Mouse (Mus musculus): ENCODE results near the gene Lfng.

Gene Lfng

GRCm38 (mm10) chr5:140596426-140596825 lies 10.7 kb upstream of the Lfng start:
- DNase-seq: no peak

- DNase-seq: no peak
Measured at GRCm38 (mm10) chr5:140596927-140597588, 10.1 kb upstream of the Lfng start.

GRCm38 (mm10) chr5:140597787-140598186 lies 9.3 kb upstream of the Lfng start:
- no peak for DNase-seq

- no peak for DNase-seq
Measured at GRCm38 (mm10) chr5:140599939-140600338, 7.2 kb upstream of the Lfng start.

- peak; percentile 83 for DNase-seq
Measured at GRCm38 (mm10) chr5:140601712-140602111, 5.4 kb upstream of the Lfng start.

- no peak for DNase-seq
Measured at GRCm38 (mm10) chr5:140602540-140602939, 4.6 kb upstream of the Lfng start.

GRCm38 (mm10) chr5:140604386-140604785 lies 2.7 kb upstream of the Lfng start:
- DNase-seq: no peak

- DNase-seq: peak; percentile 85
Measured at GRCm38 (mm10) chr5:140605228-140605627, 1.9 kb upstream of the Lfng start.

GRCm38 (mm10) chr5:140606386-140606785 lies 734 bp upstream of the Lfng start:
- DNase-seq: peak; percentile 49

GRCm38 (mm10) chr5:140607836-140608633 lies 915 bp downstream of the Lfng start:
- peak; percentile 59 for DNase-seq

- peak; percentile 93 for DNase-seq
Measured at GRCm38 (mm10) chr5:140608634-140609015, 1.5 kb downstream of the Lfng start.

- peak; percentile 78 for DNase-seq
Measured at GRCm38 (mm10) chr5:140609511-140610272, 2.6 kb downstream of the Lfng start.

- peak; percentile 72 for DNase-seq
Measured at GRCm38 (mm10) chr5:140610273-140611011, 3.3 kb downstream of the Lfng start.

- peak; percentile 99 for DNase-seq
Measured at GRCm38 (mm10) chr5:140611021-140611583, 4.0 kb downstream of the Lfng start.

- no peak for DNase-seq
Measured at GRCm38 (mm10) chr5:140611611-140612185, 4.6 kb downstream of the Lfng start.

- no peak for DNase-seq
Measured at GRCm38 (mm10) chr5:140612191-140612590, 5.1 kb downstream of the Lfng start.

- DNase-seq: no peak
Measured at GRCm38 (mm10) chr5:140614141-140614540, 7.0 kb downstream of the Lfng start.

- DNase-seq: no peak
Measured at GRCm38 (mm10) chr5:140614837-140615236, 7.7 kb downstream of the Lfng start.

- no peak for DNase-seq
Measured at GRCm38 (mm10) chr5:140615321-140616109, 8.4 kb downstream of the Lfng start.

- DNase-seq: no peak
Measured at GRCm38 (mm10) chr5:140616110-140616503, 9.0 kb downstream of the Lfng start.

GRCm38 (mm10) chr5:140616691-140617090 lies 9.6 kb downstream of the Lfng start:
- no peak for DNase-seq
